Mouse (Mus musculus) Patski (cell line): Measurements from ENCODE around the gene Ube2e1. TPM values are rescaled to one million over a fixed set of nuclear protein-coding genes. Genes with fewer than 3 reads are reported as not detected.
"Not testable (repeated sequence)": the region's sequence is repeated elsewhere in the genome, so short reads cannot be mapped to it uniquely, and the experiment has no call there.

Experiments used
- ATAC-seq: fragments of 100-300 bp; one replicate; pipeline ENCODE4 v1.8.0; 2021
- CTCF ChIA-PET: fragments of 350-600 bp; sonication (Branson Sonifier 250); formaldehyde crosslinking; loops from one replicate; lab custom pipeline; 2022; ENCODE audit warnings: inconsistent platforms; lab: Charles Lee
- POLR2A ChIA-PET: fragments of 350-600 bp; sonication (Branson Sonifier 250); formaldehyde crosslinking; loops from one replicate; lab custom pipeline; 2022; ENCODE audit warnings: antibody characterized with exemption, inconsistent platforms; lab: Charles Lee
- DNase-seq: peaks from one replicate; pipeline ENCODE4 v3.0.0-alpha.2; 2011; ENCODE audit warnings: low read depth, low spot score
- H3K27me3 ChIP-seq: fragments of 371-371 bp; one replicate; pipeline ENCODE4 v1.5.1; 2021
- CTCF ChIP-seq: fragments of 100-300 bp; IDR thresholded peaks from one replicate; pipeline ENCODE4 v1.5.1; 2021
- in situ Hi-C: fragments of 300-500 bp; cut with MboI; formaldehyde crosslinking; loops from 3 replicates; pipeline ENCODE4 v1.11.1; 2018; ENCODE audit warnings: low pct_unique_long_range_greater_than_20kb, mixed read lengths
- polyA plus RNA-seq: library from polyadenylated mRNA; unstranded; gene quantifications from one replicate; pipeline ENCODE4 v1.2.3, GENCODE M21; 2021

The Ube2e1 gene
- polyA plus RNA-seq, 1 experiment from 2014 or later, result 124 TPM

GRCm38 (mm10) chr14:18263427-18263826, 68.2 kb downstream of the Ube2e1 start:
- no peak for DNase-seq

GRCm38 (mm10) chr14:18261203-18261602, 70.5 kb downstream of the Ube2e1 start:
- in situ Hi-C loops, result no loop called here
- no peaks in the 10 kb centered on the region for H3K27me3 ChIP-seq
- CTCF ChIA-PET, result interaction anchor here (1.1 to 2.1 kb wide), 3 partner anchors 11 to 58 kb away, joined by 3 to 6 read pairs (median 3); no protein-coding TSS in a partner anchor
- no peak for TF ChIP-seq CTCF
- DNase-seq (no peak), ATAC-seq (no peak)
- POLR2A ChIA-PET, result interaction anchor here (0.6 kb wide), 1 partner anchor 119 kb away, joined by 4 read pairs; no protein-coding TSS in a partner anchor

More at GRCm38 (mm10) chr14:18263427-18263826, 68.2 kb downstream of the Ube2e1 start:
- TF ChIP-seq CTCF, result no peak
- no peak for ATAC-seq
- CTCF ChIA-PET, result no interaction called here
- POLR2A ChIA-PET, result no interaction called here
- no peaks in the 10 kb centered on the region for H3K27me3 ChIP-seq
- in situ Hi-C loops, result no loop called here

- ATAC-seq (no peak), DNase-seq (no peak)
- no peaks in the 10 kb centered on the region for H3K27me3 ChIP-seq
- no peak for TF ChIP-seq CTCF
- in situ Hi-C loops, result no loop called here
- CTCF ChIA-PET, result interaction anchor here (1.2 to 1.4 kb wide), 2 partner anchors 9 to 58 kb away, joined by 3 to 4 read pairs; no protein-coding TSS in a partner anchor
- POLR2A ChIA-PET, result no interaction called here
These were observed 89.0 kb downstream of the Ube2e1 start for GRCm38 (mm10) chr14:18242638-18243130.

- in situ Hi-C loops, result no loop called here
- no peak for ATAC-seq
- TF ChIP-seq CTCF, result no peak
- no peaks in the 10 kb centered on the region for H3K27me3 ChIP-seq
- ChIA-PET CTCF (no interaction called here), POLR2A (no interaction called here)
- no peak for DNase-seq
These were observed 89.9 kb downstream of the Ube2e1 start for GRCm38 (mm10) chr14:18241786-18242185.

- H3K27me3 ChIP-seq, result no peaks in the 10 kb centered on the region
- no peak for TF ChIP-seq CTCF
- ChIA-PET POLR2A (no interaction called here), CTCF (interaction anchor here (0.7 to 1.0 kb wide), 2 partner anchors 22 to 38 kb away, joined by 3 read pairs; no protein-coding TSS in a partner anchor)
- ATAC-seq (no peak), DNase-seq (no peak)
- in situ Hi-C loops, result no loop called here
These were observed 91.5 kb downstream of the Ube2e1 start for GRCm38 (mm10) chr14:18240132-18240531.

GRCm38 (mm10) chr14:18238750-18239731, 92.6 kb downstream of the Ube2e1 start, which contains the start of gene Nr1d2:
Gene Nr1d2, minus strand, starts transcription at chr14:18239127.
- DNase-seq (peak; percentile 96), ATAC-seq (peak; percentile 91)
- CTCF ChIA-PET, result no interaction called here
- in situ Hi-C loops, result no loop called here
- H3K27me3 ChIP-seq, result no peaks in the 10 kb centered on the region
- no peak for TF ChIP-seq CTCF
- POLR2A ChIA-PET, result no interaction called here

GRCm38 (mm10) chr14:18238131-18238749, 93.4 kb downstream of the Ube2e1 start:
- ChIA-PET POLR2A (no interaction called here), CTCF (no interaction called here)
- DNase-seq (peak; percentile 65), ATAC-seq (peak; percentile 28)
- H3K27me3 ChIP-seq, result no peaks in the 10 kb centered on the region
- in situ Hi-C loops, result no loop called here
- no peak for TF ChIP-seq CTCF

- no peak for TF ChIP-seq CTCF
- CTCF ChIA-PET, result interaction anchor here (1.4 to 1.5 kb wide), 2 partner anchors 17 to 44 kb away, joined by 3 to 4 read pairs; no protein-coding TSS in a partner anchor
- no peaks in the 10 kb centered on the region for H3K27me3 ChIP-seq
- in situ Hi-C loops, result no loop called here
- no peak for ATAC-seq
- POLR2A ChIA-PET, result no interaction called here
- no peak for DNase-seq
These were observed 94.3 kb downstream of the Ube2e1 start for GRCm38 (mm10) chr14:18237381-18237780.

GRCm38 (mm10) chr14:18236496-18237235, 95.0 kb downstream of the Ube2e1 start:
- POLR2A ChIA-PET, DNase-seq, H3K27me3 ChIP-seq, in situ Hi-C loops, ATAC-seq: not testable (repeated sequence)
- CTCF ChIA-PET, result interaction anchor here (0.7 to 1.5 kb wide), 3 partner anchors 16 to 271 kb away, joined by 3 to 4 read pairs (median 3); no protein-coding TSS in a partner anchor
